Mouse (Mus musculus) heart, adult 2 months (tissue): ENCODE data around the gene Reep3. TPM values are rescaled to one million over a fixed set of nuclear protein-coding genes. Genes with fewer than 3 reads are reported as not detected.

Experiments
- DNase-seq, 2 experiments: peaks; one replicate each; pipeline ENCODE4 v3.0.0; 2021
- H3K27ac ChIP-seq: fragments of 200-600 bp; 2 replicates; pipeline ENCODE4 v1.8.1; 2022
- H3K27me3 ChIP-seq: fragments of 200-500 bp; 2 replicates; pipeline ENCODE4 v1.6.1; 2012; ENCODE audit warnings: mild to moderate bottlenecking, low read length, inconsistent platforms, mixed read lengths; ENCODE audit not compliant: control insufficient read depth, insufficient read depth
- H3K36me3 ChIP-seq: fragments of 200-500 bp; 2 replicates; pipeline ENCODE4 v1.6.1; 2012; ENCODE audit warnings: low read length, inconsistent platforms; ENCODE audit not compliant: control insufficient read depth, insufficient read depth
- H3K4me1 ChIP-seq: fragments of 200-500 bp; 2 replicates; pipeline ENCODE4 v1.6.1; 2011; ENCODE audit warnings: low read length; ENCODE audit not compliant: control insufficient read depth, insufficient read depth
- H3K4me3 ChIP-seq: fragments of 200-600 bp; 2 replicates; pipeline ENCODE4 v1.8.1; 2022
- H3K79me2 ChIP-seq: fragments of 200-500 bp; replicated peaks from 2 replicates; pipeline ENCODE4 v1.6.1; 2012; ENCODE audit warnings: mild to moderate bottlenecking, inconsistent platforms, low read length, moderate library complexity, mixed read lengths; ENCODE audit not compliant: control insufficient read depth, insufficient read depth
- H3K9ac ChIP-seq: fragments of 200-500 bp; 2 replicates; pipeline ENCODE4 v1.6.1; 2012; ENCODE audit warnings: low read depth, mild to moderate bottlenecking, control low read depth, inconsistent platforms, low read length, mixed read lengths
- CTCF ChIP-seq: fragments of 200-600 bp; IDR thresholded peaks from 2 replicates; pipeline ENCODE4 v1.8.1; 2022; ENCODE audit warnings: antibody characterized with exemption, mild to moderate bottlenecking, moderate library complexity
- EP300 ChIP-seq: fragments of 200-500 bp; IDR thresholded peaks from 2 replicates; pipeline ENCODE4 v1.6.1; 2011; ENCODE audit warnings: low read depth, low read length, control low read depth; ENCODE audit not compliant: insufficient read depth
- POLR2A ChIP-seq: fragments of 200-500 bp; IDR thresholded peaks from 2 replicates; pipeline ENCODE4 v1.6.1; 2011; ENCODE audit warnings: mild to moderate bottlenecking, low read depth, low read length, control low read depth; ENCODE audit not compliant: insufficient read depth
- WGBS: fragments of 180-500 bp; shearing (Covaris S2); methylation state at CpG from one replicate; pipeline ENCODE4 v1.1.7; 2018; 5-methylcytosine and 5-hydroxymethylcytosine counted together
- intact Hi-C: fragments of 180-260 bp; cut with DNase I; formaldehyde crosslinking; loops from one replicate; pipeline ENCODE4 v1.15.1; 2025
- polyA plus RNA-seq: library from polyadenylated mRNA; depleted of rRNA; stranded (reverse); fragments of >200 nt; gene quantifications from 2 replicates; pipeline ENCODE4 v1.2.3, GENCODE M21; 2012
- total RNA-seq, 2 experiments: library from RNA; stranded (reverse); gene quantifications; 2 replicates each; pipeline ENCODE4 v1.2.3; 2021

Reep3 gene
- total and polyA plus RNA-seq, 3 experiments, result 14.9 to 20.2 (median 19.7) TPM

DNA sequence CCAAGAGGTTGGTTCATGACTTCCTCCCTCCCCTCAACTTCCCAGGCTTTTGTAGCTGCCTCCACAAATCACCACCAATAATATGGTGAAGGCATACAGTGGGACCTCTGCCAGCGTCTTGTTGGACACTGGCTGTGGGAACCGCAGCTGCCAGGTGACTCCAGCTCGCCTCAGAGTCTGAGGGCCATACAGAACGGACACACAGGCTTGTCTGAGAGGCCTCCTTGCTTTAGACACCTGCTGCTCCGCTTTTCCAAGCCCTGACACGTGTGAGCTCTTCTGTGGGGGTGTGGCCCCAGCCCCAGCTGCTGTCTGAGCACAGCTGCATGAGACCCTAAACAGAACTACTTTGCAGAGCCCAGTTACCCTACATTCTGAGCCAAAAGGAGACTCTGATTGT, 77.9 kb downstream of the Reep3 start:
- H3K79me2 ChIP-seq, result no peaks in the 10 kb centered on the region
- no peak overlapping the region for H3K27ac ChIP-seq
- no peaks in the 10 kb centered on the region for H3K27me3 ChIP-seq
- H3K36me3 ChIP-seq, result no peaks in the 10 kb centered on the region
- peaks cover 1% of the 10 kb centered on the region; the same call in 1 of the 2 replicates for H3K4me1 ChIP-seq
- 62% methylated on average over 6 of the region's 6 CpGs for WGBS
- TF ChIP-seq EP300 (no peak), POLR2A (no peak), CTCF (no peak)
- DNase-seq, result no peak
- intact Hi-C loops, result no loop called here
- H3K4me3 ChIP-seq, result no peak overlapping the region
- no peak overlapping the region for H3K9ac ChIP-seq

GRCm38 (mm10) chr10:67017891-67018290, 78.9 kb downstream of the Reep3 start:
- 93% methylated on average over 4 of the region's 4 CpGs for WGBS
- intact Hi-C loops, result no loop called here
- TF ChIP-seq POLR2A, result no peak
- no peak for TF ChIP-seq EP300
- TF ChIP-seq CTCF, result no peak
- no peaks in the 10 kb centered on the region for H3K79me2 ChIP-seq
- DNase-seq, result no peak
- no peak overlapping the region for H3K27ac ChIP-seq
- no peaks in the 10 kb centered on the region for H3K36me3 ChIP-seq
- no peak overlapping the region for H3K4me3 ChIP-seq
- H3K9ac ChIP-seq, result no peak overlapping the region
- peaks cover 1% of the 10 kb centered on the region; the same call in 1 of the 2 replicates for H3K4me1 ChIP-seq
- no peaks in the 10 kb centered on the region for H3K27me3 ChIP-seq

GRCm38 (mm10) chr10:67017315-67017714, 79.4 kb downstream of the Reep3 start:
- no peak overlapping the region for H3K27ac ChIP-seq
- DNase-seq, result no peak
- no peak for TF ChIP-seq EP300
- TF ChIP-seq CTCF, result no peak
- TF ChIP-seq POLR2A, result no peak
- intact Hi-C loops, result no loop called here
- WGBS, result 38% methylated on average over 2 of the region's 2 CpGs
- no peaks in the 10 kb centered on the region for H3K27me3 ChIP-seq
- peaks cover 1% of the 10 kb centered on the region; the same call in 1 of the 2 replicates for H3K4me1 ChIP-seq
- H3K79me2 ChIP-seq, result no peaks in the 10 kb centered on the region
- H3K9ac ChIP-seq, result no peak overlapping the region
- H3K36me3 ChIP-seq, result no peaks in the 10 kb centered on the region
- H3K4me3 ChIP-seq, result no peak overlapping the region

DNA sequence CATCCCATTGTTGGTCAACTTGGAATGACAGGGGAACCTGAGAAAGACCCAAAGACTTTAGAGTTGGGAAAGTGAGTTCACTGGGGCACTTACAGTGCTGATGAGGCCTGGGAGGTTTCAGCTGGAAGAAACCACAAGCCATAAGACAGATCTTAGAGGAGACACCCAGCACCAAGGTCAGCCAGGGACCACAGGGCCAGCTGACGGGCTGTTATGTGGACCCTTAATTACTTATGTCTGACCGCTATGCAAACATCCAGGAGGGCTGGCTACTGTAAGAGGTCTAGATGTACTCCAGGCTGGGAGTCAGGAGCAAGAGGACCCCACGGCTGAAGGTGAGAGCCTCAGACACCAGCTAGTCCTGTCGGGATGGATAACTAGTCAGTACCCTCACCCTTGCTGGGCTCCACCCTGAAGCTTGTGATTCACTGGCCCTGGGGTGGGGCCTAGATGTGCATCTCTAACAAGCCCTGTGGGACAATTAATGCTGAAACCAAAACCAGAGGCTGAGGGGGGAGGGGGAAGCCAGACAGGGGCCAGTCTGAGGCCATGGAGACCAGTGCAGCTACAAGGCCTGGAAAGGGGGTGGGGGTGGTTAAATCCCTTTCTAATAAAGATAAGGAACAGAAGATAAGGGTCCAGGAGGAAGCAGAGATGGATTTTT, 80.0 kb downstream of the Reep3 start:
- WGBS, result 73% methylated on average over 4 of the region's 4 CpGs
- DNase-seq, result no peak

DNA sequence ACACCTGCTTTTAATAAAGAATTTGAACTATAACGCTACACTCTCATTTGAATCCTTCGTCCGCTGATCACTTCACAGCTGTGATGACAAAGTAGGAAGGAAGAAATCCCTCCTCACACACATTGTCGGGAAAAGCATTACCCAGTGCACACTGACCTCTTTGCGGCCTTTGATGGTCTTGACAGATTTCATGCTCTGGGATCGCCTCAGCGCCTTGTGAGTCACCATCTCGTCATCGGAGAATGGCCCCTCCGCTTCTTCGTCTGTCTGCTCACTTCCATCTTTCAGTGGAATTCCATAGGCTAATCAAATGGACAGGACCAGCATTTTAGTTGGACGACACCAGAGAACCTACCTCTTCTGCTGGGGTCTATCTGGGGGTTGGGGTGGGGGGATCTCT, 82.0 kb downstream of the Reep3 start:
- Histone ChIP-seq H3K4me1 (peaks cover 1% of the 10 kb centered on the region; the same call in 1 of the 2 replicates), H3K27ac (no peak overlapping the region), H3K4me3 (no peak overlapping the region), H3K9ac (no peak overlapping the region), H3K27me3 (no peaks in the 10 kb centered on the region), H3K36me3 (no peaks in the 10 kb centered on the region), H3K79me2 (no peaks in the 10 kb centered on the region)
- DNase-seq, result no peak
- TF ChIP-seq CTCF, result no peak
- TF ChIP-seq EP300, result no peak
- TF ChIP-seq POLR2A, result no peak
- 72% methylated on average over 12 of the region's 12 CpGs for whole genome bisulfite sequencing
- intact Hi-C loops, result no loop called here

More for the DNA sequence above, 80.0 kb downstream of the Reep3 start:
- Histone ChIP-seq H3K4me3 (no peak overlapping the region), H3K4me1 (peaks cover 1% of the 10 kb centered on the region; the same call in 1 of the 2 replicates), H3K79me2 (no peaks in the 10 kb centered on the region), H3K27me3 (no peaks in the 10 kb centered on the region), H3K9ac (no peak overlapping the region), H3K27ac (no peak overlapping the region), H3K36me3 (no peaks in the 10 kb centered on the region)
- TF ChIP-seq EP300, result no peak
- intact Hi-C loops, result no loop called here

- Histone ChIP-seq H3K36me3 (no peaks in the 10 kb centered on the region), H3K27me3 (no peaks in the 10 kb centered on the region), H3K27ac (no peak overlapping the region), H3K79me2 (no peaks in the 10 kb centered on the region), H3K4me1 (no peaks in the 10 kb centered on the region), H3K4me3 (no peak overlapping the region), H3K9ac (no peak overlapping the region)
- intact Hi-C loops, result no loop called here
- WGBS, result 92% methylated on average over 12 of the region's 12 CpGs
- TF ChIP-seq EP300 (no peak), CTCF (no peak), POLR2A (no peak)
- no peak for DNase-seq
Observed at GRCm38 (mm10) chr10:67010521-67010920, 86.2 kb downstream of the Reep3 start.
